Mouse (Mus musculus) thymus, adult 2 months (tissue): ENCODE measurements around the gene Dock8.

Experiments used
- CTCF ChIP-seq: fragments of 200-500 bp; IDR thresholded peaks from 2 replicates; pipeline ENCODE4 v1.5.1; 2012; ENCODE audit warnings: mild to moderate bottlenecking, control low read depth, low read length, moderate library complexity, borderline replicate concordance; ENCODE audit not compliant: control insufficient read depth, poor library complexity, insufficient read depth; ENCODE audit errors: extremely low read depth
- POLR2A ChIP-seq: fragments of 200-500 bp; IDR thresholded peaks from 2 replicates; pipeline ENCODE4 v1.6.1; 2012; ENCODE audit warnings: mild to moderate bottlenecking, low read length, control low read depth, moderate library complexity; ENCODE audit not compliant: control insufficient read depth, poor library complexity, insufficient read depth; ENCODE audit errors: extremely low read depth

DNA sequence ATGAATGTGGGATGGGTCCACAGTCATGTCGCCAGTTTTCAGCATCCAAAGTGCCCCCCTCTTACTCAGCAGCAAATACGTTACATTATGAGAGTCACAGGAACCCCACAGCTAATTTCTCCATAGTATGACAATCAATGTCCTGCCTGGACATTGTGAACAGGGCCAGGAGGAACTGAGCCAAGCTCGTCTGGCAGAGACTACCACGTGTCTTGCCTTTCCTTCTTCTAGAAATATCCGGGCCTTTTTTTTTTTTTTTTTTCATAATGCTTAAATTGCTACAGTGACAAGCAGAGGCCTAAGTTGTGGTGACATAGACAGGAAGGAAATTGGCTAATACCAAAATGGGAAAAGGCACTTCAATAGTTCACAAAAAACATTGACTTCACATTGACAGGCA, 10.5 kb upstream of the Dock8 start:
- TF ChIP-seq POLR2A (no peak), CTCF (no peak)
